Mouse (Mus musculus) heart, embryonic 12.5 days (tissue): Measurements from ENCODE around the gene Fbxo11. TPM values are rescaled to one million over a fixed set of nuclear protein-coding genes. Genes with fewer than 3 reads are reported as not detected.
A peak's percentile ranks its signal among the peaks of the same experiment; 100 is the strongest.

Experiments
- ATAC-seq: fragments of 200-750 bp; cut with Nextera tagmentation; 2 replicates; pipeline ENCODE4 v1.8.0; 2017; ENCODE audit warnings: moderate TSS enrichment, moderate library complexity; ENCODE audit not compliant: insufficient number of reproducible peaks, low FRiP score
- H3K27ac ChIP-seq: fragments of 300-500 bp; sonication (generic); 2 replicates; pipeline ENCODE4 v1.5.1; 2016; ENCODE audit warnings: mild to moderate bottlenecking, moderate library complexity; ENCODE audit not compliant: poor library complexity, severe bottlenecking
- H3K27me3 ChIP-seq: fragments of 300-500 bp; sonication (generic); replicated peaks from 2 replicates; pipeline ENCODE4 v1.6.1; 2016; ENCODE audit warnings: mild to moderate bottlenecking, moderate library complexity
- H3K36me3 ChIP-seq: fragments of 300-500 bp; sonication (generic); 2 replicates; pipeline ENCODE4 v1.6.1; 2016; ENCODE audit warnings: mild to moderate bottlenecking, moderate library complexity
- H3K4me1 ChIP-seq: fragments of 300-500 bp; sonication (generic); replicated peaks from 2 replicates; pipeline ENCODE4 v1.6.1; 2016; ENCODE audit warnings: mild to moderate bottlenecking
- H3K4me2 ChIP-seq: fragments of 300-500 bp; sonication (generic); 2 replicates; pipeline ENCODE4 v1.6.1; 2016; ENCODE audit warnings: mild to moderate bottlenecking, moderate library complexity
- H3K4me3 ChIP-seq: fragments of 300-500 bp; sonication (generic); 2 replicates; pipeline ENCODE4 v1.5.1; 2016; ENCODE audit warnings: mild to moderate bottlenecking
- H3K9ac ChIP-seq: fragments of 300-500 bp; sonication (generic); 2 replicates; pipeline ENCODE4 v1.6.1; 2016; ENCODE audit warnings: mild to moderate bottlenecking, moderate library complexity
- H3K9me3 ChIP-seq: fragments of 300-500 bp; sonication (generic); replicated peaks from 2 replicates; pipeline ENCODE4 v1.6.1; 2016; ENCODE audit warnings: mild to moderate bottlenecking, moderate library complexity
- WGBS: fragments of 180-500 bp; shearing (Covaris S2); methylation state at CpG from one replicate; pipeline ENCODE4 v1.1.7; 2016; 5-methylcytosine and 5-hydroxymethylcytosine counted together
- polyA plus RNA-seq: library from polyadenylated mRNA; unstranded; fragments of >200 nt; fragmentation: Nextera tagmentation; extraction: Ambion mirVana; gene quantifications from 2 replicates; pipeline ENCODE4 v1.2.1, GENCODE M21; 2016

Gene Fbxo11
- polyA plus RNA-seq = 13.3 and 16.0 TPM in 2 replicates

- peak within 1 kb of the TSS; percentile 100 for H3K9ac ChIP-seq
- no peaks in the 10 kb centered on the region for H3K9me3 ChIP-seq
- H3K36me3 ChIP-seq = no peaks in the 10 kb centered on the region
- WGBS = 3% methylated on average over 81 of the region's 112 CpGs
- peak within 1 kb of the TSS; percentile 88 for H3K4me2 ChIP-seq
- H3K27me3 ChIP-seq = no peaks in the 10 kb centered on the region
- peak within 1 kb of the TSS; percentile 100 for H3K4me3 ChIP-seq
- peaks cover 6% of the 10 kb centered on the region for H3K4me1 ChIP-seq
- peak within 1 kb of the TSS; percentile 99 for H3K27ac ChIP-seq
- peak; percentile 49 for ATAC-seq
Measured at GRCm38 (mm10) chr17:88065031-88065800, at the start of gene Fbxo11. Fbxo11 (minus strand) TSS chr17:88065291.

GRCm38 (mm10) chr17:88113883-88114229, 48.8 kb upstream of the Fbxo11 start:
- no peaks in the 10 kb centered on the region for H3K36me3 ChIP-seq
- H3K4me1 ChIP-seq = no peaks in the 10 kb centered on the region

GRCm38 (mm10) chr17:88113015-88113882, 48.2 kb upstream of the Fbxo11 start:
- H3K36me3 ChIP-seq = no peaks in the 10 kb centered on the region
- no peak overlapping the region for H3K4me3 ChIP-seq
- H3K4me2 ChIP-seq = no peak overlapping the region
- H3K9ac ChIP-seq = no peak overlapping the region
- no peaks in the 10 kb centered on the region for H3K9me3 ChIP-seq
- ATAC-seq = no peak
- H3K27ac ChIP-seq = no peak overlapping the region
- H3K27me3 ChIP-seq = no peaks in the 10 kb centered on the region
- H3K4me1 ChIP-seq = no peaks in the 10 kb centered on the region
- WGBS = 79% methylated on average over 12 of the region's 12 CpGs

More at GRCm38 (mm10) chr17:88113883-88114229, 48.8 kb upstream of the Fbxo11 start:
- 89% methylated on average over 10 of the region's 10 CpGs for WGBS
- ATAC-seq = no peak
- H3K9me3 ChIP-seq = no peaks in the 10 kb centered on the region
- H3K4me2 ChIP-seq = no peak overlapping the region
- H3K9ac ChIP-seq = no peak overlapping the region
- H3K4me3 ChIP-seq = no peak overlapping the region
- no peaks in the 10 kb centered on the region for H3K27me3 ChIP-seq
- H3K27ac ChIP-seq = no peak overlapping the region

- H3K36me3 ChIP-seq = no peaks in the 10 kb centered on the region
- no peaks in the 10 kb centered on the region for H3K27me3 ChIP-seq
- H3K9me3 ChIP-seq = no peaks in the 10 kb centered on the region
- H3K4me2 ChIP-seq = no peak overlapping the region
- 65% methylated on average over 10 of the region's 10 CpGs for WGBS
- no peak for ATAC-seq
- H3K9ac ChIP-seq = no peak overlapping the region
- no peaks in the 10 kb centered on the region for H3K4me1 ChIP-seq
- no peak overlapping the region for H3K27ac ChIP-seq
- no peak overlapping the region for H3K4me3 ChIP-seq
Measured at GRCm38 (mm10) chr17:88111865-88112645, 47.0 kb upstream of the Fbxo11 start.

- Histone ChIP-seq H3K9me3 (no peaks in the 10 kb centered on the region), H3K27ac (no peak overlapping the region), H3K9ac (no peak overlapping the region), H3K4me3 (no peak overlapping the region), H3K27me3 (no peaks in the 10 kb centered on the region), H3K36me3 (no peaks in the 10 kb centered on the region), H3K4me2 (no peak overlapping the region), H3K4me1 (no peaks in the 10 kb centered on the region)
- no peak for ATAC-seq
- 86% methylated on average over 12 of the region's 12 CpGs for WGBS
Measured at GRCm38 (mm10) chr17:88111081-88111796, 46.1 kb upstream of the Fbxo11 start.

GRCm38 (mm10) chr17:88107708-88108107, 42.6 kb upstream of the Fbxo11 start:
- Histone ChIP-seq H3K27me3 (no peaks in the 10 kb centered on the region), H3K36me3 (no peaks in the 10 kb centered on the region), H3K4me3 (no peak overlapping the region), H3K9ac (no peak overlapping the region), H3K4me2 (no peak overlapping the region), H3K27ac (no peak overlapping the region), H3K4me1 (no peaks in the 10 kb centered on the region), H3K9me3 (no peaks in the 10 kb centered on the region)
- 81% methylated on average over 4 of the region's 4 CpGs for WGBS
- no peak for ATAC-seq

GRCm38 (mm10) chr17:88106365-88106764, 41.3 kb upstream of the Fbxo11 start:
- H3K9ac ChIP-seq = no peak overlapping the region
- no peak overlapping the region for H3K27ac ChIP-seq
- WGBS = 86% methylated on average over 9 of the region's 9 CpGs
- ATAC-seq = no peak
- no peak overlapping the region for H3K4me2 ChIP-seq
- no peaks in the 10 kb centered on the region for H3K9me3 ChIP-seq
- no peak overlapping the region for H3K4me3 ChIP-seq
- no peaks in the 10 kb centered on the region for H3K4me1 ChIP-seq
- H3K36me3 ChIP-seq = no peaks in the 10 kb centered on the region
- H3K27me3 ChIP-seq = no peaks in the 10 kb centered on the region

- H3K9me3 ChIP-seq = no peaks in the 10 kb centered on the region
- no peak overlapping the region for H3K4me2 ChIP-seq
- no peak overlapping the region for H3K27ac ChIP-seq
- no peak overlapping the region for H3K9ac ChIP-seq
- no peak for ATAC-seq
- 56% methylated on average over 7 of the region's 7 CpGs for WGBS
- H3K4me3 ChIP-seq = no peak overlapping the region
- H3K36me3 ChIP-seq = no peaks in the 10 kb centered on the region
- H3K27me3 ChIP-seq = no peaks in the 10 kb centered on the region
- H3K4me1 ChIP-seq = no peaks in the 10 kb centered on the region
Measured at GRCm38 (mm10) chr17:88102597-88102996, 37.5 kb upstream of the Fbxo11 start.

GRCm38 (mm10) chr17:88098181-88098852, 33.2 kb upstream of the Fbxo11 start:
- Histone ChIP-seq H3K27me3 (no peaks in the 10 kb centered on the region), H3K4me2 (no peak overlapping the region), H3K4me3 (no peak overlapping the region), H3K9ac (no peak overlapping the region), H3K27ac (no peak overlapping the region), H3K36me3 (no peaks in the 10 kb centered on the region), H3K4me1 (no peaks in the 10 kb centered on the region), H3K9me3 (no peaks in the 10 kb centered on the region)
- WGBS = 85% methylated on average over 9 of the region's 9 CpGs
- ATAC-seq = no peak

GRCm38 (mm10) chr17:88097543-88097942, 32.5 kb upstream of the Fbxo11 start:
- Histone ChIP-seq H3K36me3 (no peaks in the 10 kb centered on the region), H3K4me1 (no peaks in the 10 kb centered on the region), H3K27me3 (no peaks in the 10 kb centered on the region), H3K4me3 (no peak overlapping the region), H3K4me2 (no peak overlapping the region), H3K9ac (no peak overlapping the region), H3K9me3 (no peaks in the 10 kb centered on the region), H3K27ac (no peak overlapping the region)
- ATAC-seq = no peak
- WGBS = 84% methylated on average over 3 of the region's 3 CpGs
